Mouse (Mus musculus): ENCODE results near the gene Apbb2. TPM values are rescaled to one million over a fixed set of nuclear protein-coding genes. Genes with fewer than 3 reads are reported as not detected.

Gene Apbb2
- 26.1 and 29.3 TPM in 2 replicates for polyA plus RNA-seq (2015; fragmentation: Nextera tagmentation; extraction: Ambion mirVana)

DNA sequence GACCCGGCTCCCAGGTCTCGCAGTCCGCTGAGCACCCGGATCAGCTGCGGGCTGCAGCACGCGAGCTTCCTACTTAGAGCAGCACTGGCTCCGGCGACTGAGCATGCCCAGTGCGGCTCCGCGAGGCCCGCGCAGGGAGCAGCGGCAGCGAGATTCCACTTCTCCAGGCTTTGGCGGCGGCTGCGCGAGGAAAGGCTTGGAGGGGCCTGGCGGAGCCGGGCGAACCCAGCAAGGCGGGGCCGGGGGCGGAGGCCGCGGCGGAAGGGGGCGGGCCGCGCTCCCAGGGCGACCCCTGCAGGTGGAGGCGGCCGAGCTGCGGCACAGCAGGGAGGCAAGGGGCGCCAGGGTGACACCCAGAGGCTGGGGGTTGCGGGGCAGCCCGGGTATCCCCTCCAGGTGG is at the start of gene Apbb2:
Apbb2 (minus strand) TSS at position 188 of the 400 bp plus-strand sequence.
- Histone ChIP-seq H3K27me3 (replicated peaks) (no peaks in the 10 kb centered on the region), H3K4me1 (peaks cover 43% of the 10 kb centered on the region), H3K9ac (peak within 1 kb of the TSS; percentile 92), H3K27ac (replicated peaks) (peak within 1 kb of the TSS; percentile 96), H3K4me3 (peak within 1 kb of the TSS; percentile 79), H3K9me3 (no peaks in the 10 kb centered on the region), H3K4me2 (peak within 1 kb of the TSS; percentile 89), H3K36me3 (no peaks in the 10 kb centered on the region)
- under 1% methylated on average over 39 of the region's 39 CpGs for WGBS
- peak; percentile 81 for ATAC-seq (ENCODE audit: extremely low read depth, insufficient number of reproducible peaks, low FRiP score, low TSS enrichment)

DNA sequence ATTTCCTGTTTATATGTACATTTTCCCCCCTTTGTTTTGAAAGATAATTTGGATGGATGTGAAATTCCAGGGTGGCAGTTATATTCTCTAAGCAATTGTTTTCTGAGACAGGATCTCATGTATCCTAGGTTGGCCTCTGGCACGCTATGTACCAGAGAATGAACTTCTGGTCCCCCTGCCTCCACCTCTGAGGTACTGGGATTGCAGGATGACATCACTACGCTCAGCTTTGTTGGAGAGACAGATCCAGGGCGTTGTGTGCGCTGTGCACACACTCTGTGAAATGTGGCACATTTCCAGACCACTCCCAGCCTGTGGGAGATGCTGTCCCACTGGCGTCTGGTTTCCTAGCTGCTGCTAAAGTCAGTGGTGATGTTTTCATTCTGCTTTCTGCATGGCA is 35.6 kb upstream of the Apbb2 start:
- WGBS: 18% methylated on average over 5 of the region's 5 CpGs
- peak; percentile 54 for ATAC-seq (ENCODE audit: extremely low read depth, insufficient number of reproducible peaks, low FRiP score, low TSS enrichment)

DNA sequence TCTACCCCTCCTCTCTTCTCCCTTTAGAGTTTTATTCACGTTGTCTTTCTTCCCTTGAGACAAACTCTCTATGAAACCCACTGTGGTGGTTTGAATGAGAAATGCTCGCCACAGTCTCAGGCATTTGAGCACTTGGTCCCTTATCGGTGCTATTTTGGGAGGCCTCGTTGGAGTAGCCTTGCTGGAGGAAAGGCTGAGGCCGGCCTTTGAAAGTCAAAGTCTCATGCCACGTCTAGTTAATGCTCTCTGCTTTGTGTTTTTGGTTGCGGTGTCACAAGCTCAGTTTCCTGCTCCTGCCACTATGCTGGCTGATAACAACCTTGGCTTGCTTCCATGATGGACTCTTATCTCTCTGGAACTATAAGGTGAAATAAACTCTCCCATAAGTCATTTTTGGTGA is 28.9 kb upstream of the Apbb2 start:
- no peak overlapping the region for H3K4me3 ChIP-seq
- H3K27me3 ChIP-seq (replicated peaks): no peaks in the 10 kb centered on the region
- no peaks in the 10 kb centered on the region for H3K9me3 ChIP-seq
- 4% methylated on average over 7 of the region's 7 CpGs for WGBS
- peak overlapping the region; percentile 54 for H3K4me2 ChIP-seq
- ATAC-seq (ENCODE audit: extremely low read depth, insufficient number of reproducible peaks, low FRiP score, low TSS enrichment): 0 out of 2 replicates have a peak, but pooled peaks have one; percentile 22
- H3K9ac ChIP-seq: peak overlapping the region; percentile 53; the same call in 1 of the 2 replicates
- peaks cover 24% of the 10 kb centered on the region for H3K4me1 ChIP-seq
- peak overlapping the region; percentile 94 for H3K27ac ChIP-seq (replicated peaks)
- H3K36me3 ChIP-seq: no peaks in the 10 kb centered on the region

More for the DNA sequence above, 35.6 kb upstream of the Apbb2 start:
- Histone ChIP-seq H3K4me2 (peak overlapping the region; percentile 35), H3K36me3 (no peaks in the 10 kb centered on the region), H3K4me3 (no peak overlapping the region), H3K9me3 (no peaks in the 10 kb centered on the region), H3K27me3 (replicated peaks) (no peaks in the 10 kb centered on the region), H3K9ac (no peak overlapping the region; the same call in 1 of the 2 replicates), H3K27ac (replicated peaks) (peak overlapping the region; percentile 65), H3K4me1 (peaks cover 10% of the 10 kb centered on the region)

DNA sequence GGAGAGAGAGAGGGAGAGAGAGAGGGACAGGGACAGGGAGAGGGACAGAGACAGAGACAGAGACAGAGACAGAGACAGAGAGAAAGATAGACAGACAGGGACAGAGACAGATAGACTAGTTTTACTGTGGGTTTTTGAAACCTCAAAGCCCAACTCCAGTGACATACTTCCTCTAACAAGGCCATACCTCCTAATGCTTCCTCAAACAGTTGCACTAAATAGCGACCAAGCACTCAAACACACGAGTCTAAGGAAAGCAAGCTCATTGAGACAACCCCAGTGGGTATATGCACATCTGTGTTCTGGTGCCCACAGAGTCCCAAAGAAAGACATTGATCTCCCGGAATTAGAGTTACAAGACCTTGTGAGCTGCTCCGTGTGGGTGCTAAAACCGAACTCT is 24.7 kb upstream of the Apbb2 start:
- Histone ChIP-seq H3K9ac (no peak overlapping the region), H3K36me3 (no peaks in the 10 kb centered on the region), H3K27ac (replicated peaks) (no peak overlapping the region), H3K4me3 (no peak overlapping the region), H3K27me3 (replicated peaks) (no peaks in the 10 kb centered on the region), H3K9me3 (0 out of 2 replicates have a peak, but pooled peaks cover 6% of the 10 kb centered on the region), H3K4me1 (peaks cover 22% of the 10 kb centered on the region), H3K4me2 (no peak overlapping the region)
- 76% methylated on average over 5 of the region's 5 CpGs for WGBS
- ATAC-seq (ENCODE audit: extremely low read depth, insufficient number of reproducible peaks, low FRiP score, low TSS enrichment): no peak

DNA sequence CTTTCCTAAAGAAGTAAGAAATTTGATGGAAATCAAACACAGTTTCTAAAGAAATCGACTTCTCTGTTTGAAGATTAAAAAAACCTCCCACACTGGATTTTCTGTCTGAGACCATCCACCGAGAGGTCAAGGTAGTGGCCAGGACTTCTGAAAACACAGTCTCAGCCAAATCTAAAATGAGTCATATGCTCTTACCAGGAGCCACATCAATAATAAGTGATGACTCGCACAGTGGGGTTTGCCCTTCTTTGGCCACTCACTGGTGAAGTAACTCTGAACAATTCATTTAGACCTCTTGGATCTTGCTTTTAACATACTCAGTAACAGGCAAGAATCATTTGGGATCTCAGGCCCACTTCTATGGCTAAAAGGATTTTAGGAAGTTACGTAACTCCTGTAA is 23.6 kb upstream of the Apbb2 start:
- H3K36me3 ChIP-seq: no peaks in the 10 kb centered on the region
- no peak overlapping the region for H3K4me3 ChIP-seq
- H3K27me3 ChIP-seq (replicated peaks): no peaks in the 10 kb centered on the region
- 75% methylated on average over 4 of the region's 4 CpGs for WGBS
- no peak overlapping the region for H3K9ac ChIP-seq
- H3K9me3 ChIP-seq: 0 out of 2 replicates have a peak, but pooled peaks cover 6% of the 10 kb centered on the region
- H3K27ac ChIP-seq (replicated peaks): no peak overlapping the region
- H3K4me2 ChIP-seq: no peak overlapping the region
- H3K4me1 ChIP-seq: peaks cover 12% of the 10 kb centered on the region
- ATAC-seq (ENCODE audit: extremely low read depth, insufficient number of reproducible peaks, low FRiP score, low TSS enrichment): no peak

DNA sequence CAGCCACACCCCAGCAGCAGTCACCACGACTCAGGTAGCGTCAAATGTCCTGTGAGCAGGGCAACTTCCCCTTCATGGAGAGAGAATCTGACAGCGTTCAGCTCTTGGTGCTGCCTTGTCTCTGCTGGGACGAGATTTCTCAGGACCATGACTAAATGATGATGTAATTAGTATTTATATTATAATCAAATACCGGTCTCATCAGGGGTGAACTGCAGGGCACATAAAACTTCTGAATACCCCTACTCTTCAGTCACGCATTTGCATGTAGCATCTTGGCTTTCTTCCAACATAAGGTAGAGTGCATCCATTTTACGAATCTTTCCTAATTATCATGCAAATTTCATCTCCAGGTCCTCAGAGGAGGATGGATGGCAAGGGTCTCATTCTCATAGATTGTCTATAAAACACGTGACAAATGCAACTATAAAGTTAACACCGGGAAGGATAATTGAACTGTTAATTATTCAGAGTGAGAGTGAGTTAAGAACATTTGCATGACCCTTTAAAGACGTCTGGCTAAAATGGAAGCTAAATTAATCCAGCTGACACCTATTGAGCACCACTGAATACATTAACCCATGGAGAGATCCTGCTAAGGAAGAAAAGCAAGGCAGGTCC is 17.0 kb upstream of the Apbb2 start:
- H3K27me3 ChIP-seq (replicated peaks): no peaks in the 10 kb centered on the region
- H3K4me3 ChIP-seq: no peak overlapping the region
- no peak overlapping the region for H3K4me2 ChIP-seq
- WGBS: 59% methylated on average over 10 of the region's 10 CpGs
- no peaks in the 10 kb centered on the region for H3K4me1 ChIP-seq
- H3K9me3 ChIP-seq: no peaks in the 10 kb centered on the region
- H3K36me3 ChIP-seq: no peaks in the 10 kb centered on the region
- H3K9ac ChIP-seq: no peak overlapping the region
- no peak for ATAC-seq (ENCODE audit: extremely low read depth, insufficient number of reproducible peaks, low FRiP score, low TSS enrichment)
- no peak overlapping the region for H3K27ac ChIP-seq (replicated peaks)

DNA sequence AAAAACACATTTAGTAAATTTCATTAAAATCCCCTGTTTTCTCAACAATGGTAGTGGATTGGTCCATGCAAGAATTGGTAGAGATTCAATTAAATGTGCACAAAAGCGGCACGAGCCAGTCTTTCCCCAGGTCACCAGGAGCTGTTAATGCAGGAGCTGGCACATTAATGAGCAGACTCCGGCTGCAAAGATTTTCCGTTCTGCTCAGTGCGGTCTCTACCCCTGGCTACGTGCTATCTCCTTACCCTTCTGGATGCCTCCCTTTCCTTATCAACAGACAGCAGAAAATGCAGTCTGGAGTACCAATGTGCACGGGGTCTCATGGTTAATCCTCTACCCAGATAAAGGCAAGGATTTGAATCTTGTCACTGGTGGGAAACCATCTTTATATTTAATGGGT is 9.2 kb upstream of the Apbb2 start:
- peak overlapping the region; percentile 6; the same call in 1 of the 2 replicates for H3K27ac ChIP-seq (replicated peaks)
- peaks cover 13% of the 10 kb centered on the region for H3K4me1 ChIP-seq
- H3K4me2 ChIP-seq: peak overlapping the region; percentile 45
- H3K27me3 ChIP-seq (replicated peaks): no peaks in the 10 kb centered on the region
- ATAC-seq (ENCODE audit: extremely low read depth, insufficient number of reproducible peaks, low FRiP score, low TSS enrichment): no peak
- no peak overlapping the region for H3K4me3 ChIP-seq
- H3K36me3 ChIP-seq: no peaks in the 10 kb centered on the region
- H3K9me3 ChIP-seq: no peaks in the 10 kb centered on the region
- H3K9ac ChIP-seq: peak overlapping the region; percentile 61
- WGBS: 18% methylated on average over 7 of the region's 7 CpGs

DNA sequence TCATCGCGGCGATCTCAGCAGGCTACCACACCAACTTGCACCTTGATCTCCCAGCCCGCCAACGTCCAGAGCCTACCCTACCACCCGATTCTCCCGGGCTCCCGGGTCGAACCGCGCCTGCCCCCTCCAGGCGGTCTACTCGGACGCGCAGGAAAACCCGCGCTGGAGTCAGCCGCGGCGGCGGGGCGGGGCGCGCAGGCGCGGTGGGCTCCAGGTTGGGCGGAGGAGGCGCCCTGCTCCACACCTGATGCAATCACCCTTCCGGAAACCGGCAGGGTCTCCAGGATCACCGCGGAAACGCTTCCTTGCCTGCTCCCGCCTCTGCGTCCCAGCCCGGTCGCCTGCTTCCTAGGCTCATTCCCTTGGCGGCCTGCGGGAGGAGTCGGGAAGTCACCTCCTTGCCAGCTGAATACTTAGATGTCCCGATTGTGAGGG is 1.6 kb upstream of the Apbb2 start:
- Histone ChIP-seq H3K4me3 (peak overlapping the region; percentile 68), H3K4me1 (peaks cover 27% of the 10 kb centered on the region), H3K27ac (replicated peaks) (peak overlapping the region; percentile 68), H3K9ac (peak overlapping the region; percentile 81), H3K4me2 (peak overlapping the region; percentile 89), H3K9me3 (no peaks in the 10 kb centered on the region), H3K36me3 (no peaks in the 10 kb centered on the region), H3K27me3 (replicated peaks) (no peaks in the 10 kb centered on the region)
- ATAC-seq (ENCODE audit: extremely low read depth, insufficient number of reproducible peaks, low FRiP score, low TSS enrichment): no peak
- under 1% methylated on average over 41 of the region's 41 CpGs for WGBS

DNA sequence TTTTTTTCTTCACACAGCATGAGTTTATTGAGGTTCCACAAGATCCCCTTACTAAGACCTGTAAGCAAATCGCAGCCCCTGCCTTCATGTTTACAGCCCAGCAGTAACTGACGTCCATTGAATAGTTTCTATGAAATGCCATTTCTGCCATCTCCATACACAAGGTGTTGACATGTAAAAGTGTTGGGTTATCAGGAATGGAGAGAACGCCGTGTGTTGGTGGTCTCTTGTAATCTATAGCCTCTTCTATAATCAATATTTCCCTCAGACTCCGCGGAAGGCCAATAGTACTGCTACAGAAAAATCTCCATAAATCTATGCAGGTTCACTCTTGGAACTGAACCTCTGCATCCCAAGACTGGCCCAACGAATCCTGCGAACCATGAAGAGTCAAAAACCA is 1.1 kb upstream of the Apbb2 start:
- 30% methylated on average over 8 of the region's 8 CpGs for WGBS
- Histone ChIP-seq H3K36me3 (no peaks in the 10 kb centered on the region), H3K4me1 (peaks cover 32% of the 10 kb centered on the region), H3K27ac (replicated peaks) (peak overlapping the region; percentile 68; the same call in 1 of the 2 replicates), H3K9me3 (no peaks in the 10 kb centered on the region), H3K4me2 (peak overlapping the region; percentile 89), H3K9ac (peak overlapping the region; percentile 81), H3K27me3 (replicated peaks) (no peaks in the 10 kb centered on the region), H3K4me3 (peak overlapping the region; percentile 68)
- ATAC-seq (ENCODE audit: extremely low read depth, insufficient number of reproducible peaks, low FRiP score, low TSS enrichment): no peak

DNA sequence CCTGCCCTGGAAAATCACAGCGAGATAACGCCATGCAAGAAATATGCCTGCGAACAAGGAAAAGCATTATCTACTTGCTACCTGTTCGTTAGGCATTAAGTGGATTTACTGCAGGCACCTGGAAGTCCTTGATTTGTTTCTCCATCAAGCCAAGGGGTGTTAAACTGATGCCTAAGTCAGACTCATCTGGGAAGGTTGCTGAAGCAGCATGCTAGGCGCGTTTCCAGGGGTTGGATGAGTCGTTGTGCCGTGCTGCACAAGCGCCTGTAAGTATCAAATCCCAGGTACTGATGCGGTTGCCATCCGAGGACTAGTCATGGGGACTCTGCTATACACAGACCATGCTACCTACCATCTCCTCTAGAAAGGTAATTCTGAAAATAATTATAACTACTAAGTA is 611 bp upstream of the Apbb2 start:
- Histone ChIP-seq H3K4me3 (peak overlapping the region; percentile 79), H3K4me2 (peak overlapping the region; percentile 89), H3K9ac (0 out of 2 replicates have a peak overlapping the region, but pooled peaks have one; percentile 4), H3K27me3 (replicated peaks) (no peaks in the 10 kb centered on the region), H3K36me3 (no peaks in the 10 kb centered on the region), H3K27ac (replicated peaks) (no peak overlapping the region), H3K9me3 (no peaks in the 10 kb centered on the region), H3K4me1 (peaks cover 37% of the 10 kb centered on the region)
- WGBS: 22% methylated on average over 11 of the region's 11 CpGs
- no peak for ATAC-seq (ENCODE audit: extremely low read depth, insufficient number of reproducible peaks, low FRiP score, low TSS enrichment)

DNA sequence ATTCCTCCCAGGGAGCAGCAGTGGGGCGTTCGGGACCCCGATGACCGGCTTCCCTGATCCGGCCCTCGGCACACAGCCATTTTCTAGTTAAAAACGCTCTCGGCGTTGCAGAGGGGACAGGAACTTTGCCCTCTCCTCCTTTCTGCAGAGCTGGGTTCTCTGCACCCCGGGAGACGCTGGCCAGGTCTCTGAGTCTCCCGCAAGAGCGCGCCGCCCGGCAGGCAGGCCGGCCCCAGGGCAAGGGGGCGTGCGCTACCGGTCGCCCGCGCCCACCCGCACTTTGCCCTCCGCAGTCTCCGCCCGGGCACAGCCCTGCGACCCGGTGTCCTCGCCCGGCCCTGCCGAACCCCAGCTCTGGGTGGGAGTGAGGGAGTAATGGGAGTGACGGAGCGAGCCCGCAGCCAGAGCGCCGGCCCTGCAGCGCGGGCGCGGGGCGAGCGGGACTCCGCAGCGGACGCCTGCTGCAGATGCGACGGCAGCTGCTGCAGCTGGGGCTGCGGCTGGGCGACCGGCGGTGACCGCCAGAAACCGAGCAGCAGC is 593 bp downstream of the Apbb2 start:
- peak; percentile 16; the same call in 1 of the 2 replicates for ATAC-seq (ENCODE audit: extremely low read depth, insufficient number of reproducible peaks, low FRiP score, low TSS enrichment)
- H3K4me2 ChIP-seq: peak overlapping the region; percentile 89
- peak overlapping the region; percentile 79 for H3K4me3 ChIP-seq
- H3K4me1 ChIP-seq: peaks cover 49% of the 10 kb centered on the region
- peak overlapping the region; percentile 96 for H3K27ac ChIP-seq (replicated peaks)
- WGBS: under 1% methylated on average over 50 of the region's 54 CpGs
- peak overlapping the region; percentile 92 for H3K9ac ChIP-seq
- H3K9me3 ChIP-seq: no peaks in the 10 kb centered on the region
- H3K27me3 ChIP-seq (replicated peaks): no peaks in the 10 kb centered on the region
- H3K36me3 ChIP-seq: no peaks in the 10 kb centered on the region
